Mouse (Mus musculus) midbrain, embryonic 12.5 days (tissue): ENCODE data around the gene Gng3. TPM values are rescaled to one million over a fixed set of nuclear protein-coding genes. Genes with fewer than 3 reads are reported as not detected.
"Not testable (repeated sequence)": the region's sequence is repeated elsewhere in the genome, so short reads cannot be mapped to it uniquely, and the experiment has no call there.

Experiments
- ATAC-seq: fragments of 200-750 bp; cut with Nextera tagmentation; 2 replicates; pipeline ENCODE4 v1.8.0; 2017; ENCODE audit warnings: low read depth, moderate TSS enrichment, moderate library complexity; ENCODE audit not compliant: low FRiP score
- H3K27ac ChIP-seq: fragments of 300-500 bp; sonication (generic); replicated peaks from 2 replicates; pipeline ENCODE4 v1.5.1; 2016; ENCODE audit warnings: mild to moderate bottlenecking
- H3K27me3 ChIP-seq: fragments of 300-500 bp; sonication (generic); 2 replicates; pipeline ENCODE4 v1.6.1; 2016; ENCODE audit warnings: mild to moderate bottlenecking
- H3K36me3 ChIP-seq: fragments of 300-500 bp; sonication (generic); 2 replicates; pipeline ENCODE4 v1.6.1; 2016
- H3K4me1 ChIP-seq: fragments of 300-500 bp; sonication (generic); 2 replicates; pipeline ENCODE4 v1.6.1; 2016
- H3K4me2 ChIP-seq: fragments of 300-500 bp; sonication (generic); replicated peaks from 2 replicates; pipeline ENCODE4 v1.6.1; 2016; ENCODE audit warnings: mild to moderate bottlenecking, moderate library complexity
- H3K4me3 ChIP-seq: fragments of 300-500 bp; sonication (generic); 2 replicates; pipeline ENCODE4 v1.5.1; 2016; ENCODE audit warnings: mild to moderate bottlenecking
- H3K9ac ChIP-seq: fragments of 300-500 bp; sonication (generic); replicated peaks from 2 replicates; pipeline ENCODE4 v1.6.1; 2016; ENCODE audit warnings: mild to moderate bottlenecking, moderate library complexity
- H3K9me3 ChIP-seq: fragments of 300-500 bp; sonication (generic); 2 replicates; pipeline ENCODE4 v1.6.1; 2016; ENCODE audit warnings: mild to moderate bottlenecking
- WGBS: fragments of 180-500 bp; shearing (Covaris S2); methylation state at CpG from one replicate; pipeline ENCODE4 v1.1.7; 2016; 5-methylcytosine and 5-hydroxymethylcytosine counted together
- polyA plus RNA-seq: library from polyadenylated mRNA; unstranded; fragments of >200 nt; fragmentation: Nextera tagmentation; extraction: Ambion mirVana; gene quantifications from 2 replicates; pipeline ENCODE4 v1.2.1, GENCODE M21; 2016

Gng3 gene
- polyA plus RNA-seq, 1 experiment from 2014 or later = 174 TPM

GRCm38 (mm10) chr19:8870381-8870780, 31.4 kb upstream of the Gng3 start:
- H3K27me3 ChIP-seq, H3K4me3 ChIP-seq, ATAC-seq, H3K4me2 ChIP-seq, H3K27ac ChIP-seq, H3K9ac ChIP-seq, H3K9me3 ChIP-seq: not testable (repeated sequence)
- WGBS = 82% methylated on average over 3 of the region's 3 CpGs
- H3K4me1 ChIP-seq = peaks cover 13% of the 10 kb centered on the region
- H3K36me3 ChIP-seq = peaks cover 24% of the 10 kb centered on the region

DNA sequence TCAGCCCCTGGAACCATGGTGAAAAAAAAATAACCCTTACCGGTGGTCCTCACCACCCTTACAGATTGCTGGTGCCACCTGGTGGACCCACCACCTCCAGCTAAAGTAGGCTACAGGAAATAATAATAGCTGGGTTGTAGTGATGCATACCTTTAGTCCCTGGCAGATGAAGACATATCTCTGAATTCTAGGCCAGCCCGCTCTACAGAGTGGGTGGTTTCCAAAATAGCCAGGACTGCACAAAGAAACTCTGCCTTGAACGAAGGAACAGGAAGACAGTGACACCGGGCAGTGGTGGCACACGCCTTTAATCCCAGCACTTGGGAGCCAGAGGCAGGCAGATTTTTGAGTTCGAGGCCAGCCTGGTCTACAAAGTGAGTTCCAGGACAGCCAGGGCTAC, 25.3 kb upstream of the Gng3 start:
- no peaks in the 10 kb centered on the region for H3K9me3 ChIP-seq
- no peak overlapping the region for H3K4me3 ChIP-seq
- no peak overlapping the region for H3K4me2 ChIP-seq
- no peaks in the 10 kb centered on the region for H3K4me1 ChIP-seq
- 86% methylated on average over 6 of the region's 6 CpGs for WGBS
- no peaks in the 10 kb centered on the region for H3K27me3 ChIP-seq
- H3K9ac ChIP-seq = no peak overlapping the region
- ATAC-seq = no peak
- no peak overlapping the region for H3K27ac ChIP-seq
- H3K36me3 ChIP-seq = no peaks in the 10 kb centered on the region

DNA sequence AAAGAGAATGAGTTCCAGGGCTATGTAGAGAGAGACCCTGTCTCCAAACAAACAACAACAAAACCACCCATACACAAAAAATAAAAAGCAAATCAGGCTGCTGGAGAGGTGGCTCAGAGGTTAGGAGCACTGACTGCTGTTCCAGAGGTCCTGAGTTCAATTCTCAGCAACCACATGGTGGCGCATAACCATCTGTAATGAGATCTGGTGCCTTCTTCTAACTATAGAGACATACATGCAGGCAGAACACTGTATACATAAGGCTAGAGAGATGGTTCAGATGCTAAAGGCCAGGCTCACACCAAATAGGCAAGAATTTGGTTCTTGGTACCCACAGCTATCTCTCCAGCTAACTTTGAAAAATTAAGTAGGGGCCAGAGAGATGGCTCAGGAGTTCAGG, 20.0 kb upstream of the Gng3 start:
- Histone ChIP-seq H3K27ac (no peak overlapping the region), H3K9ac (no peak overlapping the region), H3K4me3 (no peak overlapping the region), H3K27me3 (0 out of 2 replicates have a peak, but pooled peaks cover 2% of the 10 kb centered on the region), H3K4me2 (no peak overlapping the region), H3K4me1 (no peaks in the 10 kb centered on the region), H3K36me3 (no peaks in the 10 kb centered on the region), H3K9me3 (no peaks in the 10 kb centered on the region)
- 20% methylated on average over 1 of the region's 1 CpGs for WGBS
- no peak for ATAC-seq

- Histone ChIP-seq H3K9ac (no peak overlapping the region), H3K9me3 (no peaks in the 10 kb centered on the region), H3K27ac (no peak overlapping the region), H3K36me3 (no peaks in the 10 kb centered on the region), H3K4me2 (no peak overlapping the region), H3K27me3 (0 out of 2 replicates have a peak, but pooled peaks cover 2% of the 10 kb centered on the region), H3K4me3 (no peak overlapping the region), H3K4me1 (no peaks in the 10 kb centered on the region)
- WGBS = 38% methylated on average over 4 of the region's 4 CpGs
- no peak for ATAC-seq
Observed at GRCm38 (mm10) chr19:8857689-8858088, 18.7 kb upstream of the Gng3 start.

- Histone ChIP-seq H3K27ac (no peak overlapping the region), H3K4me1 (no peaks in the 10 kb centered on the region), H3K4me2 (no peak overlapping the region), H3K4me3 (no peak overlapping the region), H3K9me3 (no peaks in the 10 kb centered on the region), H3K9ac (no peak overlapping the region), H3K36me3 (peaks cover 10% of the 10 kb centered on the region; the same call in 1 of the 2 replicates), H3K27me3 (0 out of 2 replicates have a peak, but pooled peaks cover 2% of the 10 kb centered on the region)
- 86% methylated on average over 3 of the region's 3 CpGs for WGBS
- no peak for ATAC-seq
Observed at GRCm38 (mm10) chr19:8853117-8853516, 14.1 kb upstream of the Gng3 start.

DNA sequence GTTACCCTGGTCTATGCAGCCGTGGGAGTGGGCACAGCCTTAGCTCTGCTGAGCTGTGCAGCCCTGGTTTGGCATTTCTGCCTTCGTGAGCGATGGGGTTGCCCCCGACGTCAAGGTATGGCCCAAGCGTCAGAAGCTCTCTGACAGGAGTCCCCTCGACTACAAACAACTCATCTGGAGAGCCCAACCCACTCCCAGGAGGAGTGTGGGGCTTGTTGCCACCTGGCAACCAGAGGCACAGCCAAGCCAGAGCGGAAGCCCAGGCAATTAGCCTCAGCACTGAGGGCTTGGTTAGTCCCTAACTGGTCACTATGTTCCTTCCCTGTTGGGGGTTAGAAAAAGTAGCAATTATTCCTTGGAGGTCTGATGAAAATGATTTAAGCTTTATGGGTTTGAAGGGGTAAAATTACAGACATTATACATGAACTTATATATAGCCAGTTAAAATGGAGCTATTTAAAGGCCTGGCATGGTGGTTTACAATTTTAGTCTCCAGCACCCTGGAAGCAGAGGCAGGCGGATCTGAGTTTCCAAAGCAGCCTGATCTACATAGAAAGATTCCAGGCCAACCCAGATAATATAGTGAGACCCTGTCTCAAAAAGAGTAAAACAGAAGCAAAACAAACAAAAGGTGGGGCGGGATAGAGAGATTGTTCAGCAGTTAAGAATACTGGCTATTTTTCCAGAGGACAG, 13.4 kb upstream of the Gng3 start:
- Histone ChIP-seq H3K4me2 (no peak overlapping the region), H3K4me3 (no peak overlapping the region), H3K9ac (no peak overlapping the region), H3K9me3 (no peaks in the 10 kb centered on the region), H3K27ac (no peak overlapping the region), H3K4me1 (no peaks in the 10 kb centered on the region), H3K36me3 (peaks cover 17% of the 10 kb centered on the region), H3K27me3 (0 out of 2 replicates have a peak, but pooled peaks cover 2% of the 10 kb centered on the region)
- no peak for ATAC-seq
- WGBS = 58% methylated on average over 10 of the region's 10 CpGs

GRCm38 (mm10) chr19:8851639-8852038, 12.6 kb upstream of the Gng3 start:
- no peak overlapping the region for H3K4me2 ChIP-seq
- no peak for ATAC-seq
- H3K9me3 ChIP-seq = no peaks in the 10 kb centered on the region
- H3K27ac ChIP-seq = no peak overlapping the region
- H3K4me3 ChIP-seq = no peak overlapping the region
- no peak overlapping the region for H3K9ac ChIP-seq
- WGBS = 60% methylated on average over 7 of the region's 7 CpGs
- peaks cover 24% of the 10 kb centered on the region for H3K36me3 ChIP-seq
- no peaks in the 10 kb centered on the region for H3K4me1 ChIP-seq
- 0 out of 2 replicates have a peak, but pooled peaks cover 2% of the 10 kb centered on the region for H3K27me3 ChIP-seq

- Histone ChIP-seq H3K9me3 (no peaks in the 10 kb centered on the region), H3K9ac (no peak within 1 kb of the TSS), H3K36me3 (peaks cover 36% of the 10 kb centered on the region), H3K27me3 (no peaks in the 10 kb centered on the region), H3K27ac (no peak within 1 kb of the TSS), H3K4me2 (no peak within 1 kb of the TSS), H3K4me3 (no peak within 1 kb of the TSS), H3K4me1 (no peaks in the 10 kb centered on the region)
- 43% methylated on average over 7 of the region's 7 CpGs for WGBS
- ATAC-seq = no peak
Observed at GRCm38 (mm10) chr19:8850402-8850901, 11.5 kb upstream of the Gng3 start, which contains the start of gene Lrrn4cl. TSS of gene Lrrn4cl (plus strand) at chr19:8850768.

DNA sequence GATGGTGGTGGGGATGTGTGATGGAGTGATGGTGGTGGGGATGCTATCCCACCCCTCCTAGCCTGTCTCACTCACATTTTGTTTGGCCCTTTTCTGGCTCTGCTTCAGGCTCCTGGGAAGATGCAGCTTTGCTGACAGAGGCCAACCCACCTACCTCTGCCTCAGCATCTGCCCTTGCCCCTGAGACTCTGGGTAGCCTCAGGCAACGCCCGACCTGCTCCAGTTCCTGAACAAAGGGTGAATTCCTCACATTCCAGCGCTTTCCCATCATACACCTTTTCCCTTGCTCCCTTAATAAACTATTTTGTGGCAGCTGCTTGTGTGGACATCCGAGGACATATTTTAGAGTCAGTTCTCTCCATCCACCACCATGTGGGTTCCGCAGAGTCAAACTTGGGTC, 9.4 kb upstream of the Gng3 start:
- no peak overlapping the region for H3K9ac ChIP-seq
- H3K27ac ChIP-seq = no peak overlapping the region
- H3K9me3 ChIP-seq = no peaks in the 10 kb centered on the region
- no peaks in the 10 kb centered on the region for H3K4me1 ChIP-seq
- no peak for ATAC-seq
- H3K36me3 ChIP-seq = peaks cover 40% of the 10 kb centered on the region
- no peak overlapping the region for H3K4me3 ChIP-seq
- WGBS = 79% methylated on average over 5 of the region's 5 CpGs
- no peaks in the 10 kb centered on the region for H3K27me3 ChIP-seq
- H3K4me2 ChIP-seq = no peak overlapping the region

- Histone ChIP-seq H3K36me3 (peaks cover 59% of the 10 kb centered on the region), H3K9me3 (no peaks in the 10 kb centered on the region), H3K4me2 (no peak overlapping the region), H3K9ac (no peak overlapping the region), H3K27me3 (no peaks in the 10 kb centered on the region), H3K27ac (no peak overlapping the region), H3K4me3 (no peak overlapping the region), H3K4me1 (peaks cover 16% of the 10 kb centered on the region)
- no peak for ATAC-seq
- 57% methylated on average over 5 of the region's 5 CpGs for WGBS
Observed at GRCm38 (mm10) chr19:8844371-8845129, 5.6 kb upstream of the Gng3 start.

DNA sequence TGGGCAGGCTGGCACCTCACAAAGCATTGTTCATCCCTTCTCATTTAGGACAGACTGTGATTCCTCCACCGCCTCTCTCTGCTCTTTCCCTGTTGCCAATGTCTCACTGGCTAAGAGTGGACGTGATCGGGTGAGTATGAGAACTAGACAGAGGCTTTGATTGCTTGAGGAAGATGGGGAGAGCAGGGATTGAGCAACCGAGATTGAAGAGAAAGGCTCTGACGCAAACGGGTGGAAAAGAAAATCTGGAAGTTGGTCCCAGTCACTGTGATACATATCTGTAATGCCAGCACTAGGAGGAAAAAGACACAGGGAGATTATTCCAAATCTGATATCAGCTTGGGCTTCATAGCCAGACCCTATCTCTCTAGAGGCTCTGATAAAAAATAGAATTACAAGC, 4.0 kb upstream of the Gng3 start:
- H3K36me3 ChIP-seq = peaks cover 48% of the 10 kb centered on the region
- WGBS = 87% methylated on average over 6 of the region's 6 CpGs

GRCm38 (mm10) chr19:8841012-8841411, 2.0 kb upstream of the Gng3 start:
- ATAC-seq = no peak
- H3K9me3 ChIP-seq = no peaks in the 10 kb centered on the region
- H3K4me2 ChIP-seq = peak overlapping the region; percentile 73
- no peaks in the 10 kb centered on the region for H3K27me3 ChIP-seq
- no peak overlapping the region for H3K27ac ChIP-seq
- peak overlapping the region; percentile 72 for H3K9ac ChIP-seq
- peak overlapping the region; percentile 59 for H3K4me3 ChIP-seq
- 88% methylated on average over 7 of the region's 7 CpGs for WGBS
- peaks cover 28% of the 10 kb centered on the region for H3K4me1 ChIP-seq
- peaks cover 28% of the 10 kb centered on the region for H3K36me3 ChIP-seq

More for the DNA sequence above, 4.0 kb upstream of the Gng3 start:
- no peak overlapping the region for H3K4me3 ChIP-seq
- no peak overlapping the region for H3K27ac ChIP-seq
- no peak for ATAC-seq
- H3K4me2 ChIP-seq = no peak overlapping the region
- no peaks in the 10 kb centered on the region for H3K27me3 ChIP-seq
- no peaks in the 10 kb centered on the region for H3K9me3 ChIP-seq
- H3K4me1 ChIP-seq = peaks cover 28% of the 10 kb centered on the region
- H3K9ac ChIP-seq = no peak overlapping the region
